ENCODE assay signal across 10 mouse cellular contexts in genomic region chr17:3446191-3446950, GRCm38 (mm10).
DNase-seq lines count a peak whose midpoint lies in the region; ATAC-seq and TF ChIP-seq lines count a peak whose summit lies in the region.
"Had no signal": no experiment of that assay in that cellular context is flagged by ENCODE, and none has a peak within 500 bp of the region (broad histone marks: within the 10 kb centered on the region; RNA-seq: fewer than 3 reads in every experiment).

No protein-coding gene starts in this region.

- H3K4me1 ChIP-seq in cerebellum, adult 2 months (ENCODE audit: control insufficient read depth, insufficient read depth, low read length), result no peaks in the 10 kb centered on the region
- no peaks in the 10 kb centered on the region for H3K4me1 ChIP-seq in liver, postnatal 0 days (ENCODE audit: insufficient read depth)

- 36% methylated on average over 8 of the region's 8 CpGs for WGBS in cerebellum, adult 2 months
- WGBS in liver, postnatal 0 days (ENCODE audit: insufficient replicate concordance), result 49% methylated on average over 8 of the region's 8 CpGs

- no peak for TF ChIP-seq EP300 in liver, postnatal 0 days (IDR thresholded peaks at IDR 0.05; ENCODE audit: low read depth)

- no peak overlapping the region for H3K27ac ChIP-seq in cerebellum, adult 2 months (ENCODE audit: insufficient read depth, low read length)
- H3K27ac ChIP-seq in liver, postnatal 0 days (ENCODE audit: low read depth), result no peak overlapping the region
- H3K27ac ChIP-seq: heart, embryonic 13.5 days; midbrain, embryonic 12.5 days had no signal

- H3K9me3 ChIP-seq in liver, postnatal 0 days (ENCODE audit: low read length), result no peaks in the 10 kb centered on the region
- H3K9me3 ChIP-seq: heart, embryonic 13.5 days; midbrain, embryonic 12.5 days had no signal

- H3K9ac ChIP-seq in liver, postnatal 0 days (replicated peaks), result no peak overlapping the region
- H3K9ac ChIP-seq: heart, embryonic 13.5 days; midbrain, embryonic 12.5 days had no signal

- TF ChIP-seq CTCF in cerebellum, adult 2 months (IDR thresholded peaks at IDR 0.05; ENCODE audit: borderline replicate concordance, insufficient read depth, low read depth, low read length), result peak; percentile 4; the same call in 1 of the 2 replicates
- peak; percentile 61 for TF ChIP-seq CTCF in liver, postnatal 0 days (IDR thresholded peaks at IDR 0.05; ENCODE audit: low read depth)

- no peak overlapping the region for H3K4me2 ChIP-seq in liver, postnatal 0 days (ENCODE audit: low read depth, low read length)
- H3K4me2 ChIP-seq: heart, embryonic 13.5 days; midbrain, embryonic 12.5 days had no signal

- no peak for ATAC-seq in liver, postnatal 0 days

- no peaks in the 10 kb centered on the region for H3K27me3 ChIP-seq in cerebellum, adult 2 months (ENCODE audit: control insufficient read depth, insufficient read depth, low read length)
- H3K27me3 ChIP-seq in liver, postnatal 0 days (ENCODE audit: insufficient read depth, low read length), result no peaks in the 10 kb centered on the region
- H3K27me3 ChIP-seq in splenic B cell, adult 2 months (ENCODE audit: control insufficient read depth, insufficient read depth, low read length, poor library complexity, severe bottlenecking), result no peaks in the 10 kb centered on the region
- H3K27me3 ChIP-seq: heart, embryonic 13.5 days had no signal

- H3K36me3 ChIP-seq in liver, postnatal 0 days (replicated peaks; ENCODE audit: insufficient read depth, low read length), result no peaks in the 10 kb centered on the region
- no peaks in the 10 kb centered on the region for H3K36me3 ChIP-seq in splenic B cell, adult 2 months (ENCODE audit: control insufficient read depth, insufficient read depth, low read length, poor library complexity, severe bottlenecking)
- H3K36me3 ChIP-seq: midbrain, embryonic 12.5 days had no signal

- no peak for TF ChIP-seq POLR2A in cerebellum, adult 2 months (IDR thresholded peaks at IDR 0.05; ENCODE audit: borderline replicate concordance, insufficient read depth, low read length)

- no peak overlapping the region for H3K4me3 ChIP-seq in cerebellum, adult 2 months (replicated peaks; ENCODE audit: insufficient read depth, low read depth, low read length)
- H3K4me3 ChIP-seq in liver, postnatal 0 days (ENCODE audit: low read depth, low read length), result no peak overlapping the region
- H3K4me3 ChIP-seq: heart, embryonic 13.5 days; midbrain, embryonic 12.5 days had no signal

- DNase-seq in cerebellum, adult 2 months, result peak in 1 of 2 experiments; percentile 31
- DNase-seq in cerebellum, adult 11-12 months, result no peak
- no peak for DNase-seq in liver, postnatal 0 days
- DNase-seq in liver, result no peak
- peak; percentile 81 for DNase-seq in embryo, embryonic 10.5 days (ENCODE audit: low spot score)
- peak; percentile 58 for DNase-seq in kidney, postnatal 14 days
- peak; percentile 38 for DNase-seq in splenic B cell, adult 2 months (ENCODE audit: low read depth, low spot score)
- no peak for DNase-seq in right cerebral cortex, postnatal 36 days (ENCODE audit: low spot score in 2 of 2)

Comparison
In these comparisons a context has a peak if more than half of its experiments do, and no peak if none do; other contexts are left out.
1. DNase-seq: peak in embryo, embryonic 10.5 days (single experiment), kidney, postnatal 14 days (single experiment) and splenic B cell, adult 2 months (single experiment); none in cerebellum, adult 11-12 months (single experiment), liver, postnatal 0 days (single experiment), liver (single experiment) and right cerebral cortex, postnatal 36 days (0 of 2).